Mouse (Mus musculus) layer of hippocampus, postnatal 25 days (tissue): ENCODE results near the gene Rpa2. TPM values are rescaled to one million over a fixed set of nuclear protein-coding genes. Genes with fewer than 3 reads are reported as not detected.
A peak's percentile ranks its signal among the peaks of the same experiment; 100 is the strongest.
"Not testable (repeated sequence)": the region's sequence is repeated elsewhere in the genome, so short reads cannot be mapped to it uniquely, and the experiment has no call there.

Experiments used
- DNase-seq, 2 experiments: peaks; one replicate each; pipeline ENCODE4 v3.0.0; 2022; ENCODE audit warnings: mixed read lengths in 2 of 2, low spot score in 1 of 2; ENCODE audit errors: extremely low spot score in 1 of 2
- total RNA-seq, 2 experiments: library from RNA; stranded (reverse); gene quantifications; 2 replicates each; pipeline ENCODE4 v1.2.3; 2021

The Rpa2 gene
- total RNA-seq, 2 experiments from 2014 or later, result 12.0 to 15.2 TPM

DNA sequence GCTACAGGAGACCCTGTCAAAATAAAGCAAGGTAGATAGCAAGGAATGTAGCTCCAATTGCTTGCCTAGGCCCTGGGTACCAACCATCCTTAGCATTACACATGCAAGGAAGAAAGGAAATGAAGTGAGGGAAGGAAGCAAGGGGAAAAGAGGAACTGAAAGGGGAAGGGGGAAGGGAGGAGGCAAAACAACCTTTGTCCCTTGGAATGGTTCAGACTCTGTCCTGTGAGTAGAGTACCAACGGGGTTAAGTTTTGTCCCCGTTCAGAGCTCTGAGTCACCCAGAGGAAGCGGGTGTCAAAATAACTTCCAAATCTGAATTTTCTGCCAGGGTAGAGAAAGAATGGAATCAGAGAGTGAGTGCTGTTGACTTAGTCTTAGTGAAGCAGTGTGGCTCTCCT lies 7.8 kb upstream of the Rpa2 start:
- no peak for DNase-seq

DNA sequence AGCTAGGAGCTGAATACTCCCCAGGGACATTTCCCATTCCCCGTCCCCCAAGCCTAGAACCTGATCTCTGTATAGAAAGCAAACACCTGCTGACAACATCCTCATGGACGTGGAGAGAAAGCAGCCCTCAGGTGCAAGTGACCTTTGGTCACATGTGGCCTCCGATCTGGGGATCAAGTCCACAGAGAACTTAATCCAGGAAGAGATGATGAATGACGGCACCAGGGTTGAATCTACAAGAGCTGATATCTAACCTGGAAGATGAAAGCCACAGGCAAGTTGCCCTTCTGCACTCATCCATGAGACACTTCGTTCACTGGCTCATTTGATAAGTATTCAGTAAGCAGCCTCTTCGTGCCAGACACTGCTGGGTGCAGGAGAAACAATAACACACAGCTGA lies 5.5 kb upstream of the Rpa2 start:
- DNase-seq, result no peak

DNA sequence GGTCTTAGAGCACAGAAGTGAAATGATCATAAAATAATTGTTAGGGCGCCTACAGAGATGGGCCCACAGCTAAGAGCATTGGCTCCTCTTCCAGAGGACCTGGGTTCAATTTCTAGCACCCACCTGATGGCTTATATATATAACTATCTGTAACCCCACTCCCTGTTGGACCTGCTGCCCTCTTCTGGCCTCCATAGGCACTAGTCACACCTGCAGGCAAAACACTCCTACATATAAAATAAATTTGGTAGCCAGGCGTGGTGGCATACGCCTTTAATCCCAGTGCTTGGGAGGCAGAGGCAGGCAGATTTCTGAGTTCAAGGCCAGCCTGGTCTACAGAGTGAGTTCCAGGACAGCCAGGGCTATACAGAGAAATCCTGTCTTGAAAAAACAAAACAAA lies 5.0 kb upstream of the Rpa2 start:
- not testable (repeated sequence) for DNase-seq

DNA sequence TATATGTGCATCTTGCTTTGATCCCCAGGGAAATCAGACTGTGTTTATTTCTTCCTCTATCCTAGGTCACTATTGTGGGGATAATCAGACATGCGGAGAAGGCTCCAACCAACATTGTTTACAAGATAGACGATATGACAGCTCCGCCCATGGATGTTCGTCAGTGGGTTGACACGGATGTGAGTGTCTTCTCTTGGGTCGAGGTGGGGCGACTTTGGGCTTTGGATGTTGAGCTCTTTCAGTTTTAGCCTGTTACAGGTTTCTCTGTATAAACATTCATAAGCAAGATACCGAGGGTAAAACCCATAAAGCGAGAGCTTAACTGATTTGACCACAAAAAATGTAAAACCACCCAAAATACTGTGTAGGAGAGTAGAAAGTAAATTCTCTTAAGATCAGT lies 3.6 kb downstream of the Rpa2 start:
- no peak for DNase-seq

DNA sequence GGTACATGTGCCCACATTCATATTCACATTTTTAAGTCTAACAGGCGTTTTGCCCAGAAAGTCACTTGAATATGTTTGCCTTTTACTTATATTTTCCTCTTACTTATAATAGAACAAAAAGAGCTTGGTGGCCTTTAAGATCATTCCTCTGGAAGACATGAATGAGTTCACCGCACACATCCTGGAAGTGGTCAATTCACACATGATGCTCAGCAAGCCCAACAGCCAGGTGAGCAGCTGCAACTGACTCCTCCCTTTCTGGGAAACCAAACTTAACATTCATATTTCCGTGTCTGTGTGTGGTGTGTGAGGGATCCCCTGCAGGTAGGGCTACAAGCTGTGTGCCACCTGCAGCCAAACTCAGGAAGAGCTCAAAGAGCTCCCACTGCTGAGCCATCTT lies 6.8 kb downstream of the Rpa2 start:
- no peak for DNase-seq

DNA sequence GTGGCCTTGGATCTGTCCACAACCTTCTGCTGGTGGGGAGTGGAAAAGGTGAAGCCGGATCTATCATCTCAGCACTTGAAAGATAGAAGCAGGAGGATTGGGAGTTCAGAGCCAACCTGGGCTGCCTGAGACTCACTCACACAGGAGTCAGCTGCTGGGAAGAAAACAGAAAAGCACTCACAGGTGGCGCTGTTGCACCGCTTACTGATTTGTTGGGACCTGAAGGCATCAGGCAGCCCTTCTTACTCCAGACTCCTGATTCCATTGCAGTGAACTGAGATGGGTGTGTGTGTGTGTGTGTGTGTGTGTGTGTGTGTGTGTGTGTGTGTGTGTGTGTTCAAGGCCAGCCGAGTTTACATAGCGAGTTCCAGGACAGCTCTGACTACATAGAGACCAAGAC lies 8.6 kb downstream of the Rpa2 start:
- DNase-seq, result peak; percentile 40 to 82

DNA sequence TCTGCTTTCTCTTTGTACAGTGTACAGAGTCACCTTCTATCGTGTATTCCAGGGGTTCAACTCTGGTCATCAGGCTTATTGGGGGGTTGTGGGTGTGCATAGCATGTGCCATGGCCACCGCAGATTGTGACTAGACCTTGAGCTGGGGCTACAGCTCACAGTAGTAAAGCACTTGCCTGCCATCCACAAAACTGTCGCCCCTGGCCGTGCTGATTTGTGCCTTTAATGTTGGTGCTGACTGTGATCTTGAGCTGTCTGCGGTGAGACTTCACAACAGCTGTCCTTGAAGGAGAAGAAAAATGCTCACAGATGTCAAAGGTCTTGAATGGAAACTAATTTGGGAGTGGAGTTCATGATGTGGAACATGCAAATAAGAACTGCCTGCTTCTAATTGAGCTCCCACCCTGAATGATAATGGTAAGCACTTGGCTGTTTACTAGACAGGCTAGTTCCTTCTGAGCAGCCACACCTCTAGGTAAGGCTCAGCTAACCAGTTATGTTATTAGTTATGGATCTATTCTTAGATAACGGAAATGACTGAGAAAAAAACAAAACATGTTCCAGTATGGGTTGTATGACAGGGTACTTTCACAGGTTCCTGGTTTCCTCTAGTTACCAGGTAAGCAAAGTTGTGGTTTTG lies 10.6 kb downstream of the Rpa2 start:
- DNase-seq, result no peak

DNA sequence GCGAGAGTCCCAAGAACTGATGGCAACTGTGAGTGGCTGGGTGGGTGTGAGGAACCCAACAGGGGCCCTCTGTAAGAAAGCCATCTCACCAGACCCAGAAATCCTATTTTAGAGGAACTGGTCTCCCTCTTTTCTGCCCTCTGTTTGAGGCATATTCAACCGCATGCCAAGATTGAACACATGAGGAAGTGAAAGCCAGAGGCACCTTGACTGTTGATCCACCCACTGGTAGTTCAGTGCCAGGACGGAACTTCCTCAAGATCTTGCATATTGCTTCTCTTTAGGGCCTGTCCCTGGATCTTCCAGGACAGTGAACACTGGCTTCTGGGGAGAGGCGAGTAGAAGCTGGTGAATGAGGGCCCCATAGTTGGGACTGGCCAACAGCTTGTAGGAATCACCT lies 12.2 kb downstream of the Rpa2 start:
- DNase-seq, result no peak

DNA sequence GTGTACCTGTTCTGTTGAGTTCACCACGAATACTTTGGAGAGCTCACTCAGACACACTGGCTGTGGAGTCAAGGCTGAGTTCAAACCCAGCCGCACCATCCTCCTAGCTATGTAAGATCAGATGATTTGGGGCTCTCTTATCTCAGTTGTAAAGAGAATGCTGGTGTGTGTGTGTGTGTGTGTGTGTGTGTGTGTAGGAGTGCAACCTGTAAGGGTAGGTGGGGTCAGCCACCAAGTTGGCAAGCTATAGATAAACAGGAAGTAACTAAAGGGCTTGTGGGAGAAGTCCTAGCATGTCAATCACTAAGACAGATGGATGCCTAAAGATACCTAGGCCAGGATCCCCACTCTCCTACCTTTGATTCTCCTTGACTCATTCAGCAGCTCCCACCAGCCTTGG lies 15.6 kb downstream of the Rpa2 start:
- DNase-seq, result no peak

DNA sequence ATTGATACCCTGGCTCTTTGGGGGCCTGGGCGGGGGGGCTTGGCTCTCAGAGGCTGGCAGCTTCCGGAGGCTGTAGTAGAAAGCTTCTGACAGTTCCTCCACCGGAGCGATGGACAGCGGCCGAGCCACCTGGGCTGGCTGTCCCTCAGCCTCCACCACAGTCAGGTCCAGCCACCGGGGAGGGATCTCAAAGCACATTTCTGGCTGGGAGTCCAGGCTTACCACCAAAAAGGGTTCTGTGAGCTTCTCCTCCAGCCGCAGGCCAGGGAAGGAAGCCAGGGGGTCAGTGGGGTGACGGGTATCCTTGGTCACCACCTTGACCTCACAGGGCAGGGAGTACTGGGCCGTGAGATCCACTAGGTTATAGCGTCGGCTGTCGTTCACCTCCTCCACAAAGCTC lies 17.1 kb downstream of the Rpa2 start:
- DNase-seq, result no peak

DNA sequence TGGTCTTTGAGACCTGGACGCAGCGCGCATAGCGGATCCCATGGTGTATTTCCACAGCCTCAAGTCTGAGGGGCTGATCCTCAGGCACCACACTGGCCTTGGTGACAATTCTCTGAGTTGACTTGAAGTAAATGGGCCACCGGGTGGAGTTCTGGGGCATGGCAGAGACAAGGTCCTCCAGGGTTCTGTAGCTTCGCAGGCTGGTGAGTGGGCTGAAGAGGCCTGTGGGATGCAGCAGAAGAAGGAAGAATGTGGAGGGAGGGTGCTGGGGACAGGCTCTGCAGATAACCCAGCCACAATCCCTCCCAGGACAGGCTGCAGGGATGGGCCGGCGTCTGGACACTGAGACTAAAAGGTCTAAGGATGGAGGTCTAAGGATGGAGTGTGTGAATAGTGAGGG lies 21.6 kb downstream of the Rpa2 start:
- DNase-seq, result no peak

DNA sequence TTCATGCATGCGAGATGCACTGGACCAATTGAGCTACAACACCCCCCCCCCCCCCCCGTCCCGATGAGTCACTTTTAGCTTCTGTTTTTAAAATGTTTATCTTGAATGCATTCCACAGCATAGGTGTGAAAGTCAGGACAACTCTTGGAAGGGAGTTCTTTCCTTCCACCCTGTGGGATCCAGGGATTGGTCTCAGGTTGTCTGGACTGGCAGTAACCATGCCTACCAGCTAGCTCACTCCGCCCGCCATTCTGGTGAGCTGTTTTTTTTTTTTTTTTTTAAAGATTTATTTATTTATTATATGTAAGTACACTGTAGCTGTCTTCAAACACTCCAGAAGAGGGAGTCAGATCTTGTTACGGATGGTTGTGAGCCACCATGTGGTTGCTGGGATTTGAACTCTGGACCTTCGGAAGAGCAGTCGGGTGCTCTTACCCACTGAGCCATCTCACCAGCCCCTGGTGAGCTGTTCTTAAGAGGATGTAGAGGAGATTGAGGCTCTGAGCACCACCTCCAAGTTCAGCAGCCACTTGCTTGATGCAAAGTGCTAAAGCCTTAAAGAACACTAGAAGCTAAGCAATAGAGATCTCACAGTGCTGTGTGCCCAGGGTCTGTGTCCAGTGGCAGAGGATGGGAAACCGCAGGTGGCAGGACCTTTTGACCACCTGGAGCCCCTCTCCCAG lies 25.3 kb downstream of the Rpa2 start:
- DNase-seq, result not testable (repeated sequence)

DNA sequence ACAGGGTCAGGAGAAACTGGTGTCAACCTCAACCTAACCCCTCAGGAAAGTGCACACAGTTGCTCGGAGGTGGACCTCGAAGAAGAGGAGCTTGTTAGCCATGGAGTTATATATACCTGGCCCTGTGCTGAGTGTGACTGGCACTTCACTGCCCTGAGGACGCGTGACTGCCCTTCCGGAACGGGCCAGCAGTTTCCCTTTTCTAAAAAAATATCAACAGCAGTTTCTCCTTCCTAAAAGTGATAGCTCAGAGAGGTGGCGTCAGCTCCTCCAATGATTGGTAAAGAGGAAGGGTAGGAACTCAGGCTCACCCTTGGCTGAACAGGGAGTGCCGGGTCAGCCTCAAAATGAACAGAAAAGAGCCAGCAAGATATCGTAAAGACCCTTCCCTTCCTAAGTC lies 25.9 kb downstream of the Rpa2 start:
- DNase-seq, result no peak

DNA sequence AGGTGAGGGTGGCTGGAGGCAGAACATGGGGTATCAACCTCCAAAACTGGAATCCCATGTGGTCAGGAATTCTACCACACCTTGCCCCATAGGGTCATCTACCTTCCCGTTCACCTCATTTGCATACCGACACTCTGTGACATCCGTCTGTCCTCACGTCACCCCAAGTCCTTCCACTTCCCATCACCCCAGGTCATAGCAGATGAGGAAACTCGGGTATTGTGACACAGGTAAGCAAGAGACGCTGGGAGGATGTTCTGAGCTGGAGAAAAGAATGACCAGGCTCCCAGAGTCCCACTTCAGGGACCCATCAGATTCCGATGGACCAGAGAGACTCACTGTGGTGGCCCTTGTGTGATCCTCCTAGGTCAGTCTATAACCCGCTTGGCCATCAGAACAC lies 26.6 kb downstream of the Rpa2 start:
- no peak for DNase-seq

DNA sequence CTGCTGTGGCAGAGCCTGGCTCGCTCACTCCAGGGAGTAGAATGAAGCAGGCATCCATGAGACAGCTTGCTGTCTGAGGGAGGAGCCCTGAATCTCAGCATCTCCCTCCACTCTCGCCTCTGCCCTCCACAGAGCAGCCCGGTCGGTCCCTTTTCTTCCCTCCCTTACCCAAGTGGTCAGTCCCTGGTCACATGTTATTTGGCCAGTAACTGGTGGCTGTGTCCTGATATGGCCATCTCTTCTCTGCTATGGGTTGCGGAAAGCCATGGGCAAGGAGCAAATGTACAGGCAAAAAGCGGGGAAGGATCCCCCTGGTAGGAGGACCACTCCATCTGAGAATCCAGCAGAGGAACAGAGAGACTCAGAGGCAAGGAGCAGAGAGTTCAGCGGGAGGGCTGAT lies 27.0 kb downstream of the Rpa2 start:
- no peak for DNase-seq

DNA sequence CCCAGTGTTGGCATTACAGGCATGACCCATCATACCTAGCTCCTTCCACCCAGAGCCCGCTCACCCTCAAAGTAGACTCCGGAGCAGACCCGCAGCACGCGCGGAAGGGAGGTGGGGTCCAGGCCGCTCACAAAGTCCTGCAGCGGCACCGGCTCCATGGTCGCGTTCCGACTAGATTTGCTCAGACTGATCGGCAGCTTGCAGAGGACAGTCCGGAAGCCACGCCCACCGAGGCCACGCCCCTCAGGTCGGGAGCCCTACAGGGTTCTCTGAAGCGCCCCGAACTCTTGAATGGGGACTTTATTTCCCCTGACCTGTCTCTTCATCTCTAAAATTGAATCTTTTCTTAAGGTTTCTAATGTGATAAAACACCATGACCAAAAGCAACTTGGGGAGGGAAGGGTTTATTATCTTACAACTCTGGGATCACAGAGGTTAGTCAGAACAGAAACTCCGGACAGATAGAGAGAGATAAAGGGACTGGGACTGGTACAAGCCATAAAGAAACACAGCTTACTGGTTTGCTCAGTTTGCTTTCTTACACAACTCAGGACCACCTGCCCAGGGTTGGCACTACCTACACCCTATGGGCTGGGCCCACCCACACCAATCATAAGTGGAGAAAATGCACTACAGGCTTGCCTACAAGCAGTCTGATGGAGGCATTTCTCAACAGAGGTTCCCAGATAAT lies 28.2 kb downstream of the Rpa2 start, which contains the start of gene Themis2:
TSS of gene Themis2 (minus strand) at position 192 of the 691 bp plus-strand sequence.
- DNase-seq, result peak in 1 of 2 experiments; percentile 25

DNA sequence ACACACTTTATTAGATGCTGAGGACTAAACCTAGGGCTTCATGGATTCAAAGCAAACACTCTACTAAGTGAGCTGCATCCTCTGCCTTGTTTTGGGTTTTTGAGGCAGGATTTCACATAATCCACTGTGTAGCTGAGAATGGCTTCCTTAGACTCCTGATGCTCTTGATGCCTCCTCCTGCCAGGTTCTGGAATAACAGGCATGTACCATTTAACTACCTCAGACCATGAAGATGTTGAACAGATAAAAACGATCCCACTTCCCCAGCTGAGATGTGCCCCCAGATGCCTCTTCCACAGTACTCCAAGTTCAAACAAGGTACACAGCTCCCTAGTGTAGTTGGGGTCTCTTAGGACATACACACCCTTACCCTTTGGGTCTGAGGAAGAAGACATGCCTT lies 29.3 kb downstream of the Rpa2 start:
- no peak for DNase-seq

DNA sequence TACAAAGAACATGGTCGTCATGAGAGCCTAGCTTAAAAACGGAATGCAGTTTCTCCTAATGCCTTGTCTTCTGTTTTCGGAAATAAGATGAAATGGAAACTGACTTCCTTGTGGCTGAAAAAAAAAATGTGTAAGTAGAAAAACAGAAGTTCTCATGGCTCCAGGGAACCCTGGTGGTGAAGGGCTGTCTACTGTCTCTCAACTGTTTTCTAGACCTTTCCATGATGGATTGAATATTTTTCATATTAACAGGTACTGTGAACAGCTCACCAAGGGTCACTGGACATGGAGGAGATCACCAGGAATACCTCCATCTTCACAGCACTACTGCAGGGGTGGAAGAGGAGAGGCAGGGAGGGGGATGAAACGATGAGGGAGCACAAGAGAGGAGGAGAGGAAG lies 29.9 kb downstream of the Rpa2 start:
- DNase-seq, result no peak

DNA sequence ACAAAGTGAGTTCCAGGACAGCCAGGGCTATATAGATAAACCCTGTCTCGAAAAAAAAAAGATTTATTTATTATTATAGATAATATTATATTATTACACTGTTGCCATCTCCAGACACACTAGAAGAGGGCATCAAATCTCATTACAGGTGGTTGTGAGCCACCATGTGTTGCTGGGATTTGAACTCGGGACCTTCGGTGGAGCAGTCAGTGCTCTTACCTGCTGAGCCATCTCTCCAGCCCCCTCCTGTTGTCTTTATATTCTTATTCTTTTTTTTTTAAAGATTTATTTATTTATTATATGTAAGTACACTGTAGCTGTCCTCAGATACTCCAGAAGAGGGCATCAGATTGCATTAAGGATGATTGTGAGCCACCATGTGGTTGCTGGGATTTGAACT lies 30.5 kb downstream of the Rpa2 start:
- not testable (repeated sequence) for DNase-seq

DNA sequence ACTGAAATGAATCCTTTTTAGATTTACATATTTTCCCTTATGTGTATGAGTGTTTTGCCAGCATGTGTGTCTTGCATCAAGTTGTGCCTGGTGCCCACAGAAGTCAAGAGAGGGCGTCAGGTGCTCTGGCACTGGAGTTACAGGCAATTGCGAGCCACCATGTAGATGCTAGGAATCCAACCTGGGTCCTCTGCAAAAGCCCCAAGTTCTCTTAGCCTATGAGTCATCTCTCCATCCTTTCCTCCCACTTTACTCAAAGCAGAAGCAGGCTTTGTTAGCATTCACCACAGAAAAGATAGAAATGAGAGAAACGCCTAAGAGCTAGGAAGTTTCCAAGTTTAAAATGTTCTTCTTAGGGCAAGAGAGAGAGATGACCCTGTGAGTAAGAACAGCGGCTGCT lies 31.7 kb downstream of the Rpa2 start:
- DNase-seq, result no peak

DNA sequence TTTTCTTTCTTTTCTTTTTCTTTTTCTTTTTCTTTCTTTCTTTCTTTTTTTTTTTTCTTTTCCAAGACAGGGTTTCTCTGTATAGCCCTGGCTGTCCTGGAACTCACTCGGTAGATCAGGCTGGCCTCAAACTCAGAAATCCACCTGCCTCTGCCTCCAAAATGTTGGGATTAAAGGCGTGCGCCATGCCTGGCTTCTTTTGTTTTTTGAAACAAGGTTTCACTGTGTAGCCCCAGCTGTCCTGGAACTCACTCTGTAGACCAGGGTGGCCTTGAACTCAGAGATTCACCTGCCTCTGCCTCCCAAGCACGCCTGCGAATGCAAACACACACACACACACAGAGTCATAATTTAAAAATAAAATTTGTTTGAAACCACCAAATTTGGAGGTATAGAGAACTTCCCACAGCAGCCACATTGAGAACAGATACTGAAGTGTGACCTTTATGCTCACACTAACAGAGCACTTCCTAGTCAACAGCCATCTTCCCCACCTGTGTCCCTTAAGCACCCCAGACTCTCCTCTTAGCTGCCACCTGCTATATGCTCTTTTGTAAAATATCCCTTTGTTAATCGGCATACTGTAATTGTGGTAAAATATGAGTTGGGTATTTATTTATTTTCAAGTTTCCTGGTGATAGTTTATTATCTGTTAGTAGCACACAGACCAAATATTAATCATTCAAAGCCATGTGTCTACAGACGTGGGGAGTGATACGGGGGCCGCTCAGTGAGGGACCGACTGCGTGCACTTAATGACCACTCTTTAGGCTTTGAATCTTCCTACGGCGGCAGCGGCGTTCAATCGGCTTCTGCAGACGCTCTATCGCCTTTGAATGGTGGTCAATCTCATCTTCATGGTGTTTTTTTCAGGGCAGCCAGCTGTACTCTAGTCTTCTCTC lies 33.3 kb downstream of the Rpa2 start:
- DNase-seq, result no peak
